Comparison of ENCODE assay signal across 12 mouse cellular contexts in the genomic region with DNA sequence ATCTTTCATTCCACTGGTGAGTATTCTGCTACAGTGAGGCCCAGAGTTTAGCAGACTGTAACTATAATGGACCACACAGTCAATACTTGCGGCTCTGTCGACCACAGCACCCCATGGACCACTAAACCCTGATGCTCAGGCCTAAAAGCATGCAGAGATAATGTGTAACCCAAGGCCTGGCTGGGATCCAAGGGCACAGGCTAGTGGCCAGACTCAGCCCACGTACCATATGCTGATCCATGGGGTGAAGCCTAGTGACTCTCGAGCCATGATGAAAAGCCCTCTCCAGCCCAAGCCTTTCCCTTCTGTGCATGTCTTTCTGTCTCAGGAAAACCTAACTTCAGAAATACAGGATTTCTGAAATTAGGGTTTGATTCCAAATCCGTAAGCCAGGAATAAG. TPM values are rescaled to one million over a fixed set of nuclear protein-coding genes. Genes with fewer than 3 reads are reported as not detected.
A peak's percentile ranks its signal among the peaks of the same experiment; 100 is the strongest.
DNase-seq lines count a peak whose midpoint lies in the region; ATAC-seq lines count a peak whose summit lies in the region.
"Had no signal": no experiment of that assay in that cellular context is flagged by ENCODE, and none has a peak within 500 bp of the region (broad histone marks: within the 10 kb centered on the region; RNA-seq: fewer than 3 reads in every experiment).

No protein-coding gene starts in this region.

- H3K36me3 ChIP-seq in neural tube, embryonic 15.5 days: no peaks in the 10 kb centered on the region

- 70% methylated on average over 5 of the region's 5 CpGs for WGBS in neural tube, embryonic 15.5 days

- no peak for ATAC-seq in neural tube, embryonic 15.5 days (ENCODE audit: low FRiP score)

- no peak overlapping the region for H3K9ac ChIP-seq in neural tube, embryonic 15.5 days (replicated peaks)
- H3K9ac ChIP-seq: limb, embryonic 13.5 days; midbrain, embryonic 12.5 days had no signal

- intact Hi-C loops in heart, postnatal 25 days (cut with DNase I): loop anchor here (2.0 kb wide), 1 partner anchor 50 kb away; a partner anchor contains a TSS

- H3K9me3 ChIP-seq in neural tube, embryonic 15.5 days (replicated peaks): no peaks in the 10 kb centered on the region
- H3K9me3 ChIP-seq: limb, embryonic 13.5 days; midbrain, embryonic 12.5 days had no signal

- 0 out of 2 replicates have a peak overlapping the region, but pooled peaks have one; percentile 3 for H3K27ac ChIP-seq in neural tube, embryonic 15.5 days (replicated peaks)
- H3K27ac ChIP-seq: limb, embryonic 13.5 days; midbrain, embryonic 12.5 days had no signal

- no peak overlapping the region for H3K4me3 ChIP-seq in neural tube, embryonic 15.5 days (replicated peaks)
- H3K4me3 ChIP-seq: limb, embryonic 13.5 days; midbrain, embryonic 12.5 days had no signal

- no peaks in the 10 kb centered on the region for H3K27me3 ChIP-seq in neural tube, embryonic 15.5 days (replicated peaks)
- H3K27me3 ChIP-seq: limb, embryonic 13.5 days; midbrain, embryonic 12.5 days had no signal

- peak; percentile 86 for DNase-seq in heart, adult 11 months
- no peak for DNase-seq in heart, adult 9 months (ENCODE audit: low spot score in 2 of 2)
- peak; percentile 68 for DNase-seq in testis, postnatal 10 days (ENCODE audit: low spot score)
- DNase-seq in testis, postnatal 14 days (ENCODE audit: low spot score): no peak
- DNase-seq in cerebellum, postnatal 25 days: peak; percentile 96 to 97
- no peak for DNase-seq in heart, postnatal 25 days (ENCODE audit: low spot score)
- DNase-seq in thymus, postnatal 4 days: no peak
- DNase-seq: adrenal gland, adult 8-10 months; right cerebral cortex, postnatal 14 days had no signal

- H3K4me1 ChIP-seq in neural tube, embryonic 15.5 days: peaks cover 29% of the 10 kb centered on the region

- no peak overlapping the region for H3K4me2 ChIP-seq in neural tube, embryonic 15.5 days
- H3K4me2 ChIP-seq: limb, embryonic 13.5 days; midbrain, embryonic 12.5 days had no signal

RNA-seq across cellular contexts. Expression of a gene that starts 50.2 kb away (rescaled TPM):
- 25.7 and 27.5 TPM in 2 replicates for polyA plus RNA-seq in neural tube, embryonic 15.5 days (2015; fragmentation: Nextera tagmentation; extraction: Ambion mirVana)
- total RNA-seq in heart, postnatal 25 days (2021): 10 to 100 TPM; 15.5 to 22.1 TPM

Comparison
In these comparisons a context has a peak if more than half of its experiments do, and no peak if none do; other contexts are left out.
1. DNase-seq: peak in heart, adult 11 months (single experiment), testis, postnatal 10 days (single experiment) and cerebellum, postnatal 25 days (2 of 2); none in heart, adult 9 months (0 of 2), testis, postnatal 14 days (single experiment), heart, postnatal 25 days (single experiment) and thymus, postnatal 4 days (single experiment).